Mouse (Mus musculus): ENCODE results near the gene Tjp2. TPM values are rescaled to one million over a fixed set of nuclear protein-coding genes. Genes with fewer than 3 reads are reported as not detected.

The Tjp2 gene
- polyA plus RNA-seq, 1 experiment from 2014 or later, result 36.9 TPM

DNA sequence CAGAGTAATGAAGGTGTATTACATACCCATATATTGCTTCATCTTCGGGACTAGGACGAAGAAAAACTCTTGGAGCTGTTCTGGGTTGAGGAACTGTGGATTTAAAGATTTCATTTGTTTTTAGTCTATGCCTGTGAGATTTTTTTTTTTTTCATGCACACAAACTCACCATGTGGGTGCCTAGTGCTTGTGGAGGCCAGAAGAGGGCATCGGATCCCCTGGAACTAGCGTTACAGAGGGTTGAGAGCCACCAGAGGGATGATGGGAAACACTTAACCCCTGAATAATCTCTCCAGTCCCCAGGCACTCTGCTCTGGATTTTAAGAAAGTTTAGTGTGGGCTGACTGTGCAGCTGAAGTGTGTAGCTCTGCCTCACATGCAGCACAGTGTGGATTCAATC lies 104.0 kb downstream of the Tjp2 start:
- Histone ChIP-seq H3K9ac (ENCODE audit: low read length) (no peak overlapping the region), H3K27me3 (ENCODE audit: control insufficient read depth, insufficient read depth, low read length) (no peaks in the 10 kb centered on the region), H3K4me3 (ENCODE audit: low read depth, low read length) (no peak overlapping the region), H3K4me1 (replicated peaks; ENCODE audit: control insufficient read depth, insufficient read depth, low read length) (no peaks in the 10 kb centered on the region), H3K9me3 (ENCODE audit: control insufficient read depth, low read length) (no peaks in the 10 kb centered on the region), H3K4me2 (ENCODE audit: low read depth, low read length, severe bottlenecking) (no peak overlapping the region), H3K27ac (ENCODE audit: low read depth, low read length) (no peak overlapping the region), H3K36me3 (ENCODE audit: control insufficient read depth, insufficient read depth, low read length) (no peaks in the 10 kb centered on the region; the same call in none of the 2 replicates)
- no peak for ATAC-seq (replicated peaks; ENCODE audit: low FRiP score)
- WGBS, result 86% methylated on average over 4 of the region's 4 CpGs
- DNase-seq (ENCODE audit: low spot score), result no peak

DNA sequence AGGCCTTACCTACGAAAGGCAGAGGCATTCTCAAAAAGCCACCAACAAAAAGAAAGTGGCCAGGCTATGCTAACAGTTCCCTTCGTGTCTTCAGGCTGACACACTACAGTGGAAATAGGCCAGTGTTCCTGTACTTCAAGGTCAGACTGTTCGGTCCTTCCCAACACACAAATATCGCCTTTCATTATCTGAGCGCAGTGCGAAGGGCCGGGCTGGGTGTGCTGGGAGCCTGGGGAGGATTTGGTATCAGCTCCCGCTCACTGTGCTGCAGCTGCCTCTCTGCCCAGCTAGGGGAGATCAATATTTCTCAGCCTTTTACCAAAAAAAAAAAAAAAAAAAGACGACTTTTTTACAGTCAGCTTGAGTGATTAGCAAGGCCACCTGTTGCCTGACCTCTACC lies 106.1 kb downstream of the Tjp2 start:
- H3K9ac ChIP-seq (ENCODE audit: low read length), result no peak overlapping the region
- H3K27ac ChIP-seq (ENCODE audit: low read depth, low read length), result no peak overlapping the region
- H3K4me1 ChIP-seq (replicated peaks; ENCODE audit: control insufficient read depth, insufficient read depth, low read length), result no peaks in the 10 kb centered on the region
- H3K4me3 ChIP-seq (ENCODE audit: low read depth, low read length), result no peak overlapping the region
- no peak overlapping the region for H3K4me2 ChIP-seq (ENCODE audit: low read depth, low read length, severe bottlenecking)
- DNase-seq (ENCODE audit: low spot score) (no peak), ATAC-seq (replicated peaks; ENCODE audit: low FRiP score) (no peak)
- H3K27me3 ChIP-seq (ENCODE audit: control insufficient read depth, insufficient read depth, low read length), result no peaks in the 10 kb centered on the region
- no peaks in the 10 kb centered on the region; the same call in 1 of the 2 replicates for H3K36me3 ChIP-seq (ENCODE audit: control insufficient read depth, insufficient read depth, low read length)
- 84% methylated on average over 9 of the region's 9 CpGs for WGBS
- no peaks in the 10 kb centered on the region for H3K9me3 ChIP-seq (ENCODE audit: control insufficient read depth, low read length)

DNA sequence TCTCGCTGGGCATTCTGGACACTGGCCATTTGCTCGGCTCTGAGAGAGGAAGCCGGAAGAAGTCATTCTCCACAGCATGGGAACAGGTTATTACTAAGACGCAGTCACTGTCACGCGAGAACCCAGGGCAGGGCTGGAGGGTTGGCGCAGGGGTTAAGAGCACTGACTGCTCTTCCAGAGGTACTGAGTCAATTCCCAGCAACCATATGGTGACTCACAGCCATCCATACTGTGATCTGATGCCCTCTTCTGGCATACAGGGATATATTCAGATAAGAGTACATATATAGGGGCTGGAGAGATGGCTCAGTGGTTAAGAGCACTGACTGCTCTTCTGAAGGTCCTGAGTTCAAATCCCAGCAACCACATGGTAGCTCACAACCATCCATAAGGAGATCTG lies 113.2 kb downstream of the Tjp2 start:
- H3K4me3 ChIP-seq (ENCODE audit: low read depth, low read length), result no peak overlapping the region
- no peak overlapping the region for H3K27ac ChIP-seq (ENCODE audit: low read depth, low read length)
- ATAC-seq (replicated peaks; ENCODE audit: low FRiP score), result no peak

DNA sequence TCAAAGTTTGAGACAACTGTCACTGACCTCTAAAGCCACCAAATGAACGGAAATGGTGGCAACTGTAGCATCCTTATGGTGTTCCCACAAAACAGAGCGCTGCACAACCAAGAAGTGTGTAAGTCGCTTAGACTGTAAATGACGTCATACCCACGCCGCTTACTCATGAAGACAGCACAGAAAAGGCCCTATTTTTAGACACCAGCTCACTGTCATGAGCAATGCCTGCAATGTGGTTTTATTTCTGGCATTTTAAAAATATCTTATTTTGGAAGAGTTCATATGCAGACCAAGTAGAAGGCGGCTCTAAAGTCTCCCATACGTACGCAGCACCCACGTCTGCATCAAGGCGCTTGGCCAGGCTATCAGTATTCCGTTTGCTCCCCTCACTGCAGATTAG lies 117.1 kb downstream of the Tjp2 start:
- no peaks in the 10 kb centered on the region for H3K4me1 ChIP-seq (replicated peaks; ENCODE audit: control insufficient read depth, insufficient read depth, low read length)
- H3K4me3 ChIP-seq (ENCODE audit: low read depth, low read length), result no peak overlapping the region
- H3K27ac ChIP-seq (ENCODE audit: low read depth, low read length), result no peak overlapping the region
- no peak overlapping the region for H3K9ac ChIP-seq (ENCODE audit: low read length)
- H3K36me3 ChIP-seq (ENCODE audit: control insufficient read depth, insufficient read depth, low read length), result no peaks in the 10 kb centered on the region; the same call in 1 of the 2 replicates
- DNase-seq (ENCODE audit: low spot score), result no peak
- H3K9me3 ChIP-seq (ENCODE audit: control insufficient read depth, low read length), result no peaks in the 10 kb centered on the region
- ATAC-seq (replicated peaks; ENCODE audit: low FRiP score), result no peak
- no peaks in the 10 kb centered on the region for H3K27me3 ChIP-seq (ENCODE audit: control insufficient read depth, insufficient read depth, low read length)
- 94% methylated on average over 12 of the region's 12 CpGs for WGBS
- no peak overlapping the region for H3K4me2 ChIP-seq (ENCODE audit: low read depth, low read length, severe bottlenecking)

More for the DNA sequence above, 113.2 kb downstream of the Tjp2 start:
- 91% methylated on average over 7 of the region's 7 CpGs for WGBS
- Histone ChIP-seq H3K9ac (ENCODE audit: low read length) (no peak overlapping the region), H3K4me2 (ENCODE audit: low read depth, low read length, severe bottlenecking) (no peak overlapping the region), H3K4me1 (replicated peaks; ENCODE audit: control insufficient read depth, insufficient read depth, low read length) (no peaks in the 10 kb centered on the region), H3K36me3 (ENCODE audit: control insufficient read depth, insufficient read depth, low read length) (no peaks in the 10 kb centered on the region; the same call in 1 of the 2 replicates), H3K9me3 (ENCODE audit: control insufficient read depth, low read length) (no peaks in the 10 kb centered on the region), H3K27me3 (ENCODE audit: control insufficient read depth, insufficient read depth, low read length) (no peaks in the 10 kb centered on the region)
- no peak for DNase-seq (ENCODE audit: low spot score)

DNA sequence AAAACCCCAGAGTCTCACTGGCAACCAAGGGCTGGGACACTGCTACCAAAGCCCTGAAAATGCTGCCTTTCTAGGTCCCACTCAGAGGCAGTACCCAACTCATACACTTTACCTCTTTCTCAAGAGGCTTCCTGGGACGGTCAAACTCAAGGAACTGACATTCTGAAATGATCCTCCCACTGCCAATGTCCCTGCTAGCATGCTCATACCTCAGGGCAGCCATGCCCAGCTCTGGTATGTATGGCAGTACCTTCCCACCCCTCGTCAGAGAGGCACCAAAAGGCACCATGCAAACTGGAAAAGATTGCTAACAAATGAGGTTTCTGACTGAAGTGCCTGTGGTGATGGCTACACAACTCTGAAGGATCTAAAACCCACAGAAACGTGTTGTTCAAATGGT lies 121.0 kb downstream of the Tjp2 start:
- Histone ChIP-seq H3K4me3 (ENCODE audit: low read depth, low read length) (no peak overlapping the region), H3K9me3 (ENCODE audit: control insufficient read depth, low read length) (no peaks in the 10 kb centered on the region), H3K36me3 (ENCODE audit: control insufficient read depth, insufficient read depth, low read length) (no peaks in the 10 kb centered on the region; the same call in 1 of the 2 replicates), H3K27me3 (ENCODE audit: control insufficient read depth, insufficient read depth, low read length) (no peaks in the 10 kb centered on the region), H3K27ac (ENCODE audit: low read depth, low read length) (no peak overlapping the region), H3K4me1 (replicated peaks; ENCODE audit: control insufficient read depth, insufficient read depth, low read length) (no peaks in the 10 kb centered on the region), H3K4me2 (ENCODE audit: low read depth, low read length, severe bottlenecking) (no peak overlapping the region), H3K9ac (ENCODE audit: low read length) (no peak overlapping the region)
- WGBS, result 88% methylated on average over 3 of the region's 3 CpGs
- DNase-seq (ENCODE audit: low spot score) (no peak), ATAC-seq (replicated peaks; ENCODE audit: low FRiP score) (no peak)

DNA sequence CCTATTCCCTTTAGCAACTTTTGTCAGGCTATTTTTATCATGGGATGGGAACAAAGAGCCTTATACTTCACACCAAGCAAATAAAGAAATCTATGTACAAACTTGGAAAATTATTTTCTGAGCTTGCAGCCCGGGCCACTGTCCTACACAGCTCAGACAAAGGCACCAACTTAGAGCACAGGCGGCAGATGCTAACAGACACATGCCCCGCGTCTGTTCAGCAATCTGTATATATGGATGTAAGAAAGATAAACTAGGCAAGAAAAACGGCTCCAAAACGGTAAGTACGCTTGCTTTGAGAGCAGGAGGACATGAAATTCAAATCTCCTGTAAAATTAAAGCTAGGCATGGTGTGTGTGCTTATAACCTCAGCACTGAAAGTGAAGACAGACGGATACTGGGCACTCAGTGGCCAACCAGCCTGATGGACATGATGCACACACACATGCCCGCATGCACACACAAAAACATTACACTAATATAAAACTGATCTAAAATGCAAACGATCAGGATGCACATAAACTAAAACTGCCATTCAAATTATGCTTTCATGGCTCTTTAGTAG lies 122.2 kb downstream of the Tjp2 start:
- Histone ChIP-seq H3K4me2 (ENCODE audit: low read depth, low read length, severe bottlenecking) (no peak overlapping the region), H3K27me3 (ENCODE audit: control insufficient read depth, insufficient read depth, low read length) (no peaks in the 10 kb centered on the region), H3K9me3 (ENCODE audit: control insufficient read depth, low read length) (no peaks in the 10 kb centered on the region), H3K4me3 (ENCODE audit: low read depth, low read length) (no peak overlapping the region), H3K9ac (ENCODE audit: low read length) (no peak overlapping the region), H3K4me1 (replicated peaks; ENCODE audit: control insufficient read depth, insufficient read depth, low read length) (no peaks in the 10 kb centered on the region), H3K36me3 (ENCODE audit: control insufficient read depth, insufficient read depth, low read length) (no peaks in the 10 kb centered on the region; the same call in 1 of the 2 replicates), H3K27ac (ENCODE audit: low read depth, low read length) (no peak overlapping the region)
- DNase-seq (ENCODE audit: low spot score), result no peak
- WGBS, result 92% methylated on average over 10 of the region's 10 CpGs
- ATAC-seq (replicated peaks; ENCODE audit: low FRiP score), result no peak

DNA sequence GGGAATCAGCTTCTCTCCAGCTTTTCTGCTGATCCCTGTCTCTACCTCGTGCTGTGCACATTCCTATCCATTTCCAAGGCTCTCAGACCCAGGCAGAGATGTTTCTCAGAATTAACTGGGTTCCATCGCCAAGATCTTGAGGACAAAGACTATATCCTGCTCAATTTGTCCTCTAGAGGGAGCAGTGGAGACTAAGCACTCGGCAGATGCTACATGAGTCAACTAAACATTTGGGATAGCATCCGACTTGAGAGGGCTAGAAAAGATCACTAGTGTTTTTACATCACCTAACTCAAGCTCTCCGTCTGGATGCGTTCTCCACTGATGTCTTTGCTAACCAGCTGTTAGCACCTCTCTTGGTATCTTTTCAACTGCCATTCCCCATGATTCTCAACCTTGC lies 123.6 kb downstream of the Tjp2 start:
- ATAC-seq (replicated peaks; ENCODE audit: low FRiP score) (no peak), DNase-seq (ENCODE audit: low spot score) (no peak)
- no peaks in the 10 kb centered on the region for H3K9me3 ChIP-seq (ENCODE audit: control insufficient read depth, low read length)

DNA sequence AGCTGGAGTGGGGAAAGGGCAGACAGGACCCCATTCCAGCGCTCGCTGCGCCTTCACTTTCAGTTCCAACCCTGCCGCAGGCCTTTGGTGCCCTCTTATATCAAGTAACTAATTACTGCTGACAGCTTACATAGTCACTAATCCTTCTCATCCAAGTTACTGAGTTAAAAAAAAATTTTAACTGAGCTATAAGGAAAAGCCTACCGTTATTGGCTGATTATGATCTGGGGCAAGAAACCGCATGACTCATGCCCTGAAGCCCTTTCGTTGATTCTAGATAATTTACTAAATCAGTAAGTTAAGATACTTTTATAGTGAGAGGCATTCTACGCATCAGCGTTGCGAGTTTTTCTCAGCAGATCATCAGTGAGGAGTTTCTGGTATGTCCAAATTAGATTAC lies 126.1 kb downstream of the Tjp2 start:
- Histone ChIP-seq H3K4me1 (replicated peaks; ENCODE audit: control insufficient read depth, insufficient read depth, low read length) (no peaks in the 10 kb centered on the region), H3K27me3 (ENCODE audit: control insufficient read depth, insufficient read depth, low read length) (no peaks in the 10 kb centered on the region), H3K36me3 (ENCODE audit: control insufficient read depth, insufficient read depth, low read length) (no peaks in the 10 kb centered on the region; the same call in 1 of the 2 replicates), H3K4me2 (ENCODE audit: low read depth, low read length, severe bottlenecking) (no peak overlapping the region), H3K27ac (ENCODE audit: low read depth, low read length) (no peak overlapping the region), H3K4me3 (ENCODE audit: low read depth, low read length) (no peak overlapping the region), H3K9me3 (ENCODE audit: control insufficient read depth, low read length) (no peaks in the 10 kb centered on the region), H3K9ac (ENCODE audit: low read length) (no peak overlapping the region)
- ATAC-seq (replicated peaks; ENCODE audit: low FRiP score) (no peak), DNase-seq (ENCODE audit: low spot score) (no peak)
- 91% methylated on average over 10 of the region's 10 CpGs for WGBS

More for the DNA sequence above, 123.6 kb downstream of the Tjp2 start:
- no peaks in the 10 kb centered on the region for H3K4me1 ChIP-seq (replicated peaks; ENCODE audit: control insufficient read depth, insufficient read depth, low read length)
- H3K9ac ChIP-seq (ENCODE audit: low read length), result no peak overlapping the region
- no peak overlapping the region for H3K4me3 ChIP-seq (ENCODE audit: low read depth, low read length)
- H3K27ac ChIP-seq (ENCODE audit: low read depth, low read length), result no peak overlapping the region
- no peaks in the 10 kb centered on the region for H3K27me3 ChIP-seq (ENCODE audit: control insufficient read depth, insufficient read depth, low read length)
- no peaks in the 10 kb centered on the region; the same call in 1 of the 2 replicates for H3K36me3 ChIP-seq (ENCODE audit: control insufficient read depth, insufficient read depth, low read length)
- WGBS, result 84% methylated on average over 6 of the region's 6 CpGs
- H3K4me2 ChIP-seq (ENCODE audit: low read depth, low read length, severe bottlenecking), result no peak overlapping the region

Measured in forebrain, embryonic 11.5 days (tissue).